Mouse (Mus musculus) lung, embryonic 15.5 days (tissue): Measurements from ENCODE around the gene Kdm4b. TPM values are rescaled to one million over a fixed set of nuclear protein-coding genes. Genes with fewer than 3 reads are reported as not detected.

Source experiments
- ATAC-seq: fragments of 200-750 bp; cut with Nextera tagmentation; 2 replicates; pipeline ENCODE4 v1.8.0; 2017; ENCODE audit warnings: moderate number of reproducible peaks, borderline replicate concordance; ENCODE audit not compliant: low FRiP score, low TSS enrichment; ENCODE audit errors: extremely low read depth
- H3K27ac ChIP-seq: fragments of 300-500 bp; sonication (generic); 2 replicates; pipeline ENCODE4 v1.5.1; 2015; ENCODE audit warnings: moderate library complexity, mild to moderate bottlenecking, inconsistent platforms
- H3K27me3 ChIP-seq: fragments of 300-500 bp; sonication (generic); 2 replicates; pipeline ENCODE4 v1.6.1; 2015; ENCODE audit warnings: inconsistent platforms
- H3K36me3 ChIP-seq: fragments of 300-500 bp; sonication (generic); 2 replicates; pipeline ENCODE4 v1.6.1; 2015; ENCODE audit warnings: inconsistent platforms
- H3K4me1 ChIP-seq: fragments of 300-500 bp; sonication (generic); 2 replicates; pipeline ENCODE4 v1.6.1; 2015; ENCODE audit warnings: inconsistent platforms
- H3K4me2 ChIP-seq: fragments of 300-500 bp; sonication (generic); 2 replicates; pipeline ENCODE4 v1.6.1; 2015; ENCODE audit warnings: inconsistent platforms, mild to moderate bottlenecking, moderate library complexity
- H3K4me3 ChIP-seq: fragments of 300-500 bp; sonication (generic); 2 replicates; pipeline ENCODE4 v1.5.1; 2015; ENCODE audit warnings: mild to moderate bottlenecking, inconsistent platforms
- H3K9ac ChIP-seq: fragments of 300-500 bp; sonication (generic); 2 replicates; pipeline ENCODE4 v1.6.1; 2015; ENCODE audit warnings: inconsistent platforms
- H3K9me3 ChIP-seq: fragments of 300-500 bp; sonication (generic); 2 replicates; pipeline ENCODE4 v1.6.1; 2016; ENCODE audit warnings: inconsistent platforms
- WGBS: fragments of 180-500 bp; shearing (Covaris S2); methylation state at CpG from one replicate; pipeline ENCODE4 v1.1.7; 2015; 5-methylcytosine and 5-hydroxymethylcytosine counted together
- polyA plus RNA-seq: library from polyadenylated mRNA; unstranded; fragments of >200 nt; fragmentation: Nextera tagmentation; extraction: Ambion mirVana; gene quantifications from 2 replicates; pipeline ENCODE4 v1.2.1, GENCODE M21; 2015

Kdm4b gene
- polyA plus RNA-seq, 1 experiment from 2014 or later, result 33.7 TPM

DNA sequence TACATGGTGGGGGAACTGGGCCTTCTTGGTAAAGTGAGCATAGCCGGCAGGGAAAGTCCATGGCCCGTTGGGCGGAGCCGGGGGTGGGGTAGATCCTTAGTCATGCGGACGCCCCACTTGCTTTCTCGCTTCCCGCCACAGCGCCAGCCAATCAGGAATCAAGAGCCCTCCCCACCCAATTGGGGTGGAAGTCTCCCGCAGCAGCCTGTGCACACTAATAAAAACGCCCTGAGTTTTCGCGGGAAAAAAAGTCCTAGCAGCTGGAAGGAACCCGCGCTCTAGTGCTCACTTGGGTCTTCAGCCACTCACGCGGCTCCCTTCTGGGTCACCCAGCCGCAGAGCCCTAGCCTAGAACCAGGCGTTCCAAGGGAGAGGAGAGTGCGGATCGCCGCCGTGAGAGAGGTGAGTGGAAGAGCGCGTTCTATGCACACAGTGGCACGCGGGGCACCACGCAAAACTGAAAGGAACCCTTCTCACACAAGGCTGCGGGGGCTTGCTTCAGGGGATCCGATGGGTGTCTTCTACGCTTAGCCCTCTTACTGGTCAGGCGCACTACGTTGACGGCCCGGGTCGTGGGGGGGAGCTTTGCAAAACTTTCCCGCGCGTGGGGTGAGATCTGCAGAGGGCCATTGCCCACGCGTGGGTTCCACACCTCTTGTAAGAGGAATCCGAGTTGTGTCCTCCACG, 22.6 kb upstream of the Kdm4b start, which contains the start of gene Uhrf1:
Gene Uhrf1, plus strand, starts transcription at position 162 of the 687 bp plus-strand sequence.
- Histone ChIP-seq H3K9ac (peak within 1 kb of the TSS; percentile 69), H3K4me3 (peak within 1 kb of the TSS; percentile 74), H3K27ac (peak within 1 kb of the TSS; percentile 94), H3K4me1 (peaks cover 45% of the 10 kb centered on the region), H3K4me2 (peak within 1 kb of the TSS; percentile 96), H3K36me3 (peaks cover 13% of the 10 kb centered on the region; the same call in 1 of the 2 replicates), H3K9me3 (no peaks in the 10 kb centered on the region), H3K27me3 (no peaks in the 10 kb centered on the region)
- ATAC-seq, result peak; percentile 82
- under 1% methylated on average over 43 of the region's 43 CpGs for WGBS

DNA sequence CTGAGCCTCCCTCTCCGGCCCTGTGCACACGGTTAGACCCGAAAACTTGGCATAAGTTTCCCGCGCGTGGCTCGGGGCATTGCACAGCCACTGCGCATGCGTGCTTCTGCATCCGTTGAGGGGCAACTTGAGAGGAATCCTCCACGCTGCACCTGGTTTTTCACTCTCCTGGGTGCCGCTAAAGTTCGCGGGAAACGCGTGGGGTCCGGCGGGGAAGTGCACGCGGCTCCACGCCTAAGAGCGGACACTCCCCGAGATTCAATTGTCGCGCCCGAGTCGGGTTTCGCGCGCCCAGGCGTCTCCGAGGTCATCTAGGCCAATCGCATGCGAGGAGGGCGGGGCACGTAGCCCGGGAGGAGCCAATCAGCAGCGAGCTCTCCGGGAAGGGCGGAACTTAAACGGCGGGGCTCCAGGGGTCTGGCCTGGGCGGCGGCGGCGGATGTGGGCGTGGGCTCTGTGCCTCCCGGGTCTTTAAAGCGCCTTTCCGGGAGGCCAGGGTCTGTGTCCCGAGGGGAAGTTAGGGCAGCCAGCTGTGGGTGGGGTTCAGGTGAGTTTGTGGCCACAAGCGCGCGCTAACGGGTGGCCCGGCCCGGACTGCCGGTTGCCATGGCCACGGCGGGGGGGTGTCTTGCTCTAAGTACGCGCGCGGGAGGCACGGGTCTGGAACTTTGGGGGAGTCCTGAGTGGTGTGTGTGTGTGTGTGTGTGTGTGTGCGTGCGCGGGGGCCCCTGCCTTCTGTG, 21.8 kb upstream of the Kdm4b start:
- ATAC-seq, result peak; percentile 92
- peak overlapping the region; percentile 94 for H3K27ac ChIP-seq
- no peaks in the 10 kb centered on the region for H3K27me3 ChIP-seq
- H3K4me3 ChIP-seq, result peak overlapping the region; percentile 74
- peak overlapping the region; percentile 96 for H3K4me2 ChIP-seq
- peaks cover 19% of the 10 kb centered on the region for H3K36me3 ChIP-seq
- H3K9me3 ChIP-seq, result no peaks in the 10 kb centered on the region
- peaks cover 52% of the 10 kb centered on the region for H3K4me1 ChIP-seq
- WGBS, result under 1% methylated on average over 68 of the region's 68 CpGs
- peak overlapping the region; percentile 69 for H3K9ac ChIP-seq

DNA sequence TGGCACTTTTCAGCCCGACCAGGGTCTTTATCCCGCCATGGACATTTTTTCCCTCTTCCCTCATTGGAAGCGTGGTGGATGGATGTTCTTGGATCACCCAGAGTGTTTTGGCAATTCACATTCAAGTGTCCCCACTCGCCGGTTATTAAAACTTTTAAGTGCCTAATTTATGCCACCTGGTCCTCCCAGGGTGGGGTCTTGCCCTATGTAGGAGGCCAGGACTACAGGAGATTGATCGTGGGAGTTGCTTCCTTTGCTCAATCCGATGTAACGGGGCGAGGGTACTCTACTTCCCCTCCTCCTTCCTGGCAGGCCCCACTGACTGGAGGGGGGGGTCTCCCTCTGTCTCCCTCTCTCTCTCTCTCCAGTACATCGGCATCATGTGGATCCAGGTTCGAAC, 21.1 kb upstream of the Kdm4b start:
- no peak for ATAC-seq
- Histone ChIP-seq H3K27ac (peak overlapping the region; percentile 69), H3K4me2 (peak overlapping the region; percentile 96), H3K9ac (peak overlapping the region; percentile 62), H3K4me1 (peaks cover 53% of the 10 kb centered on the region), H3K9me3 (no peaks in the 10 kb centered on the region), H3K27me3 (no peaks in the 10 kb centered on the region), H3K4me3 (peak overlapping the region; percentile 74), H3K36me3 (peaks cover 26% of the 10 kb centered on the region)
- 6% methylated on average over 11 of the region's 11 CpGs for WGBS

DNA sequence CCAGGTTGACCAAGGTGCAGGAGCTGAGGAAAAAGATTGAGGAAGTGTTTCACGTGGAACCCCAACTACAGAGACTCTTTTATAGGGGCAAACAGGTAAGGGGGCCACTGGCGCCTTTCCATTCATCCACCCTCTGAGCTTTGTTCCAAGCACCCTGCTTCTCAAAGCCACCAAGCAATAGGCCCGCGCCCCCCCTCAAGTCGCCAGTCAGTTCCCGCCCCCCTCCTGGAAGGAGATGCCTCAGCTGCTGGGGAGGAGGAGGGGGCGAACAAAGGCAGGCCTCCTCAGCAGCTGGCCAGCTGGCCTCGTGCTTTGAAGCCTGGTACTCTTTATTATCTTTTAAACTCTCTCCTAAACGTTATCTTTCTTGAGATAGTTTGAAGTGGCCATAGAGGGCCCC, 20.7 kb upstream of the Kdm4b start:
- Histone ChIP-seq H3K9me3 (no peaks in the 10 kb centered on the region), H3K4me1 (peaks cover 53% of the 10 kb centered on the region), H3K36me3 (peaks cover 30% of the 10 kb centered on the region), H3K4me2 (peak overlapping the region; percentile 96), H3K9ac (peak overlapping the region; percentile 62), H3K27me3 (no peaks in the 10 kb centered on the region), H3K4me3 (peak overlapping the region; percentile 74), H3K27ac (peak overlapping the region; percentile 69)
- 14% methylated on average over 9 of the region's 9 CpGs for WGBS
- no peak for ATAC-seq

DNA sequence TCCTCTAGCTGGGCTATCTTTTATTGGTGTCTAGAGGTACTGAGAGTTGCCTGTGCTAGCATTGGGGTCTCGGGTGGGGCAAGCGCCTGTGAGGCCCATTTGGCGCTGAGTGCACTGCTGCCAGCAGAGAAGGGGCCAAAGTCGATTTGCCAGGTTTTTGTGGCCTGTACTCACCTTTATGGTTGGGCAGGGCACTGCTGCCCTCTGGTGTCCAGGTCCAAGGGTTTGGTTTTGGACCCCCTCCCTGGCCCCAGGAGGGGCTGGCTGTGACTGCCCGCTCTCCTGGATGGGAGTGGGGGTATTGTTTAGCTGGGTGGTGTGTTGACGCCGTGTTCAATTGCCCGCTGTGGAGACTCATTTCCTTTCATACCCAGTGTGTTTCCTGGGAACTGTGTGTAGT, 20.0 kb upstream of the Kdm4b start:
- H3K27ac ChIP-seq, result peak overlapping the region; percentile 69; the same call in 1 of the 2 replicates
- no peak for ATAC-seq
- H3K4me2 ChIP-seq, result peak overlapping the region; percentile 96

DNA sequence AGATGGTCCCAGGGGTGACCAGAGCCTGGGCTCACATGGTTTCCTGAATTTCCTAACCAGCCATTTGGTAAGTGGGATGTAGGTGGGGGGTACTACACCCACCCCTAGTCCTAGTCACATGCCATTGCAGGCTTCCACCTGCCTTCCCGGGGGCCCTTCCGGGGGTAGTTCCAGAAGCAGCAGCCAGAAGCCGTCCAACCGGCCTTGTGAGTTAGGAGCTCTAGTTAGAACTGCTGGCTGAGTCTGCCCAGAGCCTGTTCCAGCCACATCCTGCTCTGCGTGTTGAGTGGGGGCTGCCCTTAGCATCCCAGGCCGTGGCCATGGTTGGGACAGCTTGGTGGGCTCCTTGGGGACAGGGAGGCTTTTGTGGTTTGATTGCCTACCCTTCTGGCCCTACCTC, 17.8 kb upstream of the Kdm4b start:
- no peak overlapping the region for H3K9ac ChIP-seq
- H3K4me1 ChIP-seq, result peaks cover 44% of the 10 kb centered on the region
- no peaks in the 10 kb centered on the region for H3K9me3 ChIP-seq
- H3K27ac ChIP-seq, result peak overlapping the region; percentile 61
- H3K27me3 ChIP-seq, result no peaks in the 10 kb centered on the region
- 51% methylated on average over 6 of the region's 6 CpGs for WGBS
- no peak overlapping the region for H3K4me3 ChIP-seq
- H3K4me2 ChIP-seq, result peak overlapping the region; percentile 7; the same call in 1 of the 2 replicates
- peaks cover 58% of the 10 kb centered on the region for H3K36me3 ChIP-seq
- ATAC-seq, result no peak

More for the DNA sequence above, 20.0 kb upstream of the Kdm4b start:
- peak overlapping the region; percentile 74 for H3K4me3 ChIP-seq
- H3K4me1 ChIP-seq, result peaks cover 53% of the 10 kb centered on the region
- WGBS, result 48% methylated on average over 8 of the region's 8 CpGs
- peak overlapping the region; percentile 17; the same call in 1 of the 2 replicates for H3K9ac ChIP-seq
- peaks cover 37% of the 10 kb centered on the region for H3K36me3 ChIP-seq
- no peaks in the 10 kb centered on the region for H3K27me3 ChIP-seq
- no peaks in the 10 kb centered on the region for H3K9me3 ChIP-seq

DNA sequence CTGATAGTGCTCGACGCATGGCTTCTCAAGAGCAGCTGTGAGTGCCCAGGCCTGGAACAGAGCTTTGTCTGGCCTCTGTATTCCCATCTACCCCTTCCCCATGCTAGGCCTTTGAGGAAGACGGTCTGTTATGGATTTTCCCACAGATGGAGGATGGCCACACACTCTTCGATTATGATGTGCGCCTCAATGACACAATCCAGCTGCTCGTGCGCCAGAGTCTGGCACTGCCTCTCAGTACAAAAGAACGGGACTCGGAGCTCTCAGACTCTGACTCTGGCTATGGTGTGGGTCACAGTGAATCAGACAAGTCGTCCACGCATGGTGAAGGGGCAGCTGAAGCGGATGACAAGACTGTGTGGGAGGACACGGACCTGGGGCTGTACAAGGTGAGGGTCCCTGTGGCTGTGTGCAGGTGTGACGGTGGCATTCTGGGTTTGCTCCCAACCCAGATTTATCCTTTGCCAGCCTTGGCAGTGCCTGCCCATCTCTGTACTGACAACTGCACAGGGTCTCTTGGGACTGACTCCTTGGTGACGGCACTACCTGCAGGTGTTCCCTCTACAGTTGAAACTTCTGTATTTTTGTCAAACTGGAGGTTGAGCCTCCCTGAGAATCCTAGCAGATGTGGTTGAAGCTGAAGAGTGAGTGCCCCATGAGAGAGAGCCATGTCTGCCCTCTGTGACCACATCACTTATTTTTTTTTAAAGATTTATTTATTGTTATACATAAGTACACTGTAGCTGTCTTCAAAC, 16.5 kb upstream of the Kdm4b start:
- Histone ChIP-seq H3K9me3 (no peaks in the 10 kb centered on the region), H3K4me2 (no peak overlapping the region), H3K9ac (no peak overlapping the region), H3K27ac (peak overlapping the region; percentile 46), H3K4me3 (no peak overlapping the region), H3K27me3 (no peaks in the 10 kb centered on the region), H3K4me1 (peaks cover 44% of the 10 kb centered on the region), H3K36me3 (peaks cover 70% of the 10 kb centered on the region)
- WGBS, result 73% methylated on average over 15 of the region's 15 CpGs
- no peak for ATAC-seq

DNA sequence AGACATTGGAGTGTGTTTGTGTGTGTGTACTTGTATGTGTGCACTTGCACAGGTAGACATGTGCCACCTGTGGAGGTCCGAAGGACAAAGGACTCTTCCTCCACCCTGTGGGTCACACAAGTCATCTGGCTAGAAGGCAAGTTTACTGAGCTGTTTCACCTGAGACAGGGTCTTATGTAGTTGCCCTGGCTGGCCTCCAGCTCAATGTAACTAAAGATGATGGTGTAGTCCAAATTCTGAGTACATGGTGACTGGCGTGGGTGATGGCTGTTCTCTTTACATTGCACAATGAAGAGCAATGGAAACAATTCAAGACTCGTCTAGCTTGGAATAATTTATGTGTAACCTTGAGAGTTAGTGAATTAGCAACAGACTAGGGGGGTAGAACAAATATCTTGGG, 1.4 kb upstream of the Kdm4b start:
- Histone ChIP-seq H3K9ac (no peak overlapping the region), H3K27ac (no peak overlapping the region), H3K4me3 (no peak overlapping the region), H3K36me3 (peaks cover 36% of the 10 kb centered on the region), H3K9me3 (no peaks in the 10 kb centered on the region), H3K4me2 (no peak overlapping the region), H3K4me1 (peaks cover 28% of the 10 kb centered on the region), H3K27me3 (no peaks in the 10 kb centered on the region)
- no peak for ATAC-seq
- 55% methylated on average over 3 of the region's 3 CpGs for WGBS

DNA sequence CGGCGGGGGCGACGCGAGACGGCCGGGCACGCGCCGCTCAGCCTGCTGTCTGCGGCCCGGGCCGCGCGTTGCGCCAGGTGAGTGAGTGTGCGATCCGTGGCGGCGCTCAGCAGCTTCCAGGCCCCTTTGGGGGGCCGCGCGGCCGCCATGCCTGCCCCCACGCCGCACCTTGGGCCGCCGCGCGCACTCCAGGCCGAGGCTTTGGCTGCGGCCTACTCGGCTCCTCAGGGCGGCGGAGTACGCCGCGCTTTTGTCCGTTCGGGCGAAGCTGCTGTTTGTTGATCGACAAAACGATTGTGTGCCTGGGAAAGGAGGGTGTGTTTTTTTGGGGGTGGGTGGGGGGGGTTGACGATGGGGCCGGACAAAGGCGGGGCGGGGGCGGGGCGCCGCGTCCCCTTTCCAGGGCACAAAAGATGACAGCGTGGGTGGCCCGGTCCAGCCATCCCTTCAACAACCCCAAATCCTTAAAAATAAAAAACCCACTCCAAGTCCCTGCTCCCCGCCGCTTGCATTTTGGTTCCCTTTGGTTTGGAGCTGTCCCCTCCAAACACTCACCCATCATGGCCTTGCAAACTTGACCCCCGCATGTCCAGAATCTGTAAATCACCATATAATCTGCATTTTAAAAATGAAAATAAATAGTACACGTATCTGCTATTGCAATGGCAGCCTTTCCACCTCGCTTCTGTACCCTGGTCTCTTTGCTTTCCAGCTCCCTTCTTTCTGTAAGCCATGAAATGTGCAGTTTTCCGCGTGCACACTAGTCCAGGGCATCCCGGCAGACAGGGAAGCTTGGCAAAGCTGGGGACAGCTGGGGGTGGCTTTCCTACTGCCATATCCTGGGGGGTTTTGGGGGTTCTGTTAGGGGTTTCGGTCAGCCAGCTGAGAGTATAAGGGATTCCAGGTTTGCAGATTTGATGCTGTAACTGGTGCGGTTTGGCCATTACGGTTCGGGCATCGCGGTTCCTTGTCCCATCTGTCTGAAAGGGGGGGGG, 588 bp downstream of the Kdm4b start:
- peak overlapping the region; percentile 96 for H3K27ac ChIP-seq
- peaks cover 34% of the 10 kb centered on the region for H3K4me1 ChIP-seq
- peak overlapping the region; percentile 93 for H3K9ac ChIP-seq
- peaks cover 18% of the 10 kb centered on the region for H3K36me3 ChIP-seq
- H3K4me3 ChIP-seq, result peak overlapping the region; percentile 97
- peak; percentile 43 for ATAC-seq
- H3K9me3 ChIP-seq, result no peaks in the 10 kb centered on the region
- H3K27me3 ChIP-seq, result no peaks in the 10 kb centered on the region
- H3K4me2 ChIP-seq, result peak overlapping the region; percentile 93
- 2% methylated on average over 49 of the region's 67 CpGs for WGBS

DNA sequence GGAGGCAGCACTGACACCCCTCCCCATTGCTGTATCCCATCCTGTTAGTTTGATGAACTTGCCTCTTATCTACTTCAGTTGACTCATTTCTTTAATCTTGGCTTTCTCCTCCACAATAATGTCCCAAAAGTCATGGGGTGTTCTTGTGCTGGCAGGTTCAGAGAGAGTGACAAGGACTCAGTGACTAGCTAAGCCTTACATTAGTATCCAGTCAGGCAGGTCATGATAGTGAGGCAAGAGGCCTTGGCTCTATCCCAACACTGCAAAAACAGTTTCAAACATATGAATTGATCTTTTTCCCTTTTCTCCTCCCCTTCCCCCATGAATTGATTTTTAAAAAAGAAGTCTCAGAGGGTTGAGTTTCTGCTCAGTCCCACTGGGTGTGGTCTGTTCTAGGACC, 3.4 kb downstream of the Kdm4b start:
- H3K4me1 ChIP-seq, result peaks cover 34% of the 10 kb centered on the region
- no peak overlapping the region for H3K27ac ChIP-seq

DNA sequence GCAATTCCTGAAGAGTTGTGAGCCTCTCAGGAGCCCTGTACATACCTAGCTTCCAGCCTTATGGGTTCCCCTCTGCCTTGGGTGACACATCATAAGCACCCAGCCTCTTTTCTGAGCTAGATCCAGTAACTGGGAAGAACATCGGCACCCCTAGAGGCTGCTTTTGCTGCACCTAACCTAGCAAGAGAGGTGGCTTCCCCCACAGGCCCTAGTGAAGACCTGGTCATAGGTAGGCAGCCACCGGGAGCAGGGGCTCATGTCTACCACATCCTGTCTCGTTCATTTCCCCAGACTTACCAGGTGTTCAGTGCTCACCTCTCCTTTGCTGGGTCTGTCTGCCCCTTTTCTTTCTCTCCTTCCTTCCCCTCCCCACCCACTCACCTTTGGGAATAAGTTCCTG, 4.5 kb downstream of the Kdm4b start:
- no peak overlapping the region for H3K9ac ChIP-seq
- H3K4me2 ChIP-seq, result no peak overlapping the region
- no peak overlapping the region for H3K4me3 ChIP-seq
- H3K27ac ChIP-seq, result no peak overlapping the region
- H3K4me1 ChIP-seq, result peaks cover 29% of the 10 kb centered on the region
- H3K9me3 ChIP-seq, result no peaks in the 10 kb centered on the region
- ATAC-seq, result no peak
- no peaks in the 10 kb centered on the region for H3K36me3 ChIP-seq
- no peaks in the 10 kb centered on the region for H3K27me3 ChIP-seq
- WGBS, result 62% methylated on average over 3 of the region's 3 CpGs

More for the DNA sequence above, 3.4 kb downstream of the Kdm4b start:
- Histone ChIP-seq H3K36me3 (no peaks in the 10 kb centered on the region), H3K4me3 (no peak overlapping the region), H3K9me3 (no peaks in the 10 kb centered on the region), H3K27me3 (no peaks in the 10 kb centered on the region), H3K4me2 (no peak overlapping the region), H3K9ac (no peak overlapping the region)
- no peak for ATAC-seq
